Mouse (Mus musculus): ENCODE results near the gene Plekhh2. TPM values are rescaled to one million over a fixed set of nuclear protein-coding genes. Genes with fewer than 3 reads are reported as not detected.

Plekhh2 gene
- total and polyA plus RNA-seq, 3 experiments = 1.4 to 2.0 (median 1.7) TPM

DNA sequence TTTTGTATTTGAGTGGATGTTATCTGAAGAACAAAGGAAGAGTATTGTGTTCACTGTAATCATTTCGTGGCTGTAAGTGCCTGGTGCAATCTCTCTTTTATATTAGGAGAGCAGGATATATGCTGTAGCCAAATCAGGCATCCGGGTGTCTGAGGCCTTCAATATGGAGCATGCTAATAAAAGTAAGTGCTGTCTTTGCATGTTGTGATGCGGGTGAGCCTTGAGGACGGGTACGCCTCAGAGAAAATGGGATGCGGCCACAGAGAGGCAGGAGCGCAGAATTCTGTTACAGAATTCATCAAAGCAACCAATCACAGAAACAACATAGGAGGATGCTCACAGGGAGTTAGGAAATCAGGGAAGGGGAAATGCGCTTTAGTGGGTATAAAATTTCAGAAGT lies 58.1 kb downstream of the Plekhh2 start:
- Histone ChIP-seq H3K27ac (no peak overlapping the region), H3K9ac (ENCODE audit: low read depth, low read length) (no peak overlapping the region), H3K36me3 (ENCODE audit: control insufficient read depth, insufficient read depth, low read length) (no peaks in the 10 kb centered on the region), H3K79me2 (replicated peaks; ENCODE audit: control insufficient read depth, insufficient read depth, low read length) (no peaks in the 10 kb centered on the region), H3K4me1 (ENCODE audit: control insufficient read depth, insufficient read depth, low read length) (no peaks in the 10 kb centered on the region), H3K27me3 (ENCODE audit: control insufficient read depth, insufficient read depth, low read length) (no peaks in the 10 kb centered on the region), H3K4me3 (no peak overlapping the region)
- no peak for DNase-seq
- TF ChIP-seq CTCF (IDR thresholded peaks at IDR 0.05) (no peak), POLR2A (IDR thresholded peaks at IDR 0.05; ENCODE audit: insufficient read depth, low read depth, low read length) (no peak), EP300 (IDR thresholded peaks at IDR 0.05; ENCODE audit: insufficient read depth, low read depth, low read length) (no peak)
- whole genome bisulfite sequencing = 73% methylated on average over 8 of the region's 8 CpGs
- intact Hi-C loops (cut with DNase I) = no loop called here

GRCm38 (mm10) chr17:84571629-84572028 lies 59.9 kb downstream of the Plekhh2 start:
- Histone ChIP-seq H3K4me3 (no peak overlapping the region), H3K4me1 (ENCODE audit: control insufficient read depth, insufficient read depth, low read length) (peaks cover 2% of the 10 kb centered on the region; the same call in 1 of the 2 replicates), H3K36me3 (ENCODE audit: control insufficient read depth, insufficient read depth, low read length) (no peaks in the 10 kb centered on the region), H3K9ac (ENCODE audit: low read depth, low read length) (no peak overlapping the region), H3K27me3 (ENCODE audit: control insufficient read depth, insufficient read depth, low read length) (no peaks in the 10 kb centered on the region), H3K79me2 (replicated peaks; ENCODE audit: control insufficient read depth, insufficient read depth, low read length) (no peaks in the 10 kb centered on the region), H3K27ac (no peak overlapping the region)
- WGBS = 83% methylated on average over 18 of the region's 18 CpGs
- intact Hi-C loops (cut with DNase I) = no loop called here
- DNase-seq = no peak
- TF ChIP-seq POLR2A (IDR thresholded peaks at IDR 0.05; ENCODE audit: insufficient read depth, low read depth, low read length) (no peak), CTCF (IDR thresholded peaks at IDR 0.05) (no peak)

DNA sequence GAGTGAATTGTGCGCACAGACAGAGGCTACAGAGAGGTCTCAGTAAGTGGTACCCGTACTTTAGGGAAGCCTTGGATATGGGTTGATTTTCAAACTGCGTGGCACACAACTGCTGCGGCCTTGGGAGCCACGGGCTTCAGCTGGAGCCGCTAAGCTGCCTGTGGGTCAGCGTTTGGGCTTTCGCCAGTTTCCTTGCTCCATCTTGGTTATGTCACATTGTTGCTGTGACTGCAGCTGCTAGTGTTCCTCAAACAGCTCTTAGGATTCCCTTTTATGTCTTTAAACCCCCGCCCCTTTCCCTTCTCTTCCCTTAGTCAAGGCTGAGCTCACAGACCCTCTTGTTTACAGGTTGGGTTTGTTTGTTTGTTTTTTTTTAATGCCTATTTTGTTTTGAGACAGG lies 61.6 kb downstream of the Plekhh2 start:
- H3K9ac ChIP-seq (ENCODE audit: low read depth, low read length) = no peak overlapping the region
- 89% methylated on average over 9 of the region's 9 CpGs for WGBS
- TF ChIP-seq POLR2A (IDR thresholded peaks at IDR 0.05; ENCODE audit: insufficient read depth, low read depth, low read length) = no peak
- no peak for TF ChIP-seq EP300 (IDR thresholded peaks at IDR 0.05; ENCODE audit: insufficient read depth, low read depth, low read length)
- TF ChIP-seq CTCF (IDR thresholded peaks at IDR 0.05) = no peak

DNA sequence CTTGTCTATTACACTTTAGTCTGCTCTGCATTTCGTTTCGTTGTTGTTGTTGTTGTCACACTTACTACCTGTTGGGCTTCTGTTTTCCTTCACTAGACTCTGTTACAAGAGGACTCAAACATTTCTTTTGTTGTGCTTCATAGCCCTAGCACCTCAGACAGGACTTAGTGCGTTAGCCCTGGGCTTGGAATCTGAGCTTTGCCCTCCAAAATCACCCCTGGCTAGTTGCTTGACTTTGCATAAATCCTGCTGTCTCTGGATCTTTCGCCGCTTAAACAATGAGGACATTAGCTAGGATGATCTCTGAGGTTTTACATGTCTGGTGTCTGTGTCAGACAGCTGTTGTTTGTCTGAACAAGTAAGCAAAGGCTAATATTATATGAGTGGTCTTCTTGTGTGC lies 62.2 kb downstream of the Plekhh2 start:
- no peak for DNase-seq
- no peaks in the 10 kb centered on the region for H3K36me3 ChIP-seq (ENCODE audit: control insufficient read depth, insufficient read depth, low read length)
- whole genome bisulfite sequencing = 92% methylated on average over 5 of the region's 5 CpGs
- TF ChIP-seq POLR2A (IDR thresholded peaks at IDR 0.05; ENCODE audit: insufficient read depth, low read depth, low read length) (no peak), EP300 (IDR thresholded peaks at IDR 0.05; ENCODE audit: insufficient read depth, low read depth, low read length) (no peak), CTCF (IDR thresholded peaks at IDR 0.05) (no peak)
- no peak overlapping the region for H3K9ac ChIP-seq (ENCODE audit: low read depth, low read length)
- no peaks in the 10 kb centered on the region for H3K79me2 ChIP-seq (replicated peaks; ENCODE audit: control insufficient read depth, insufficient read depth, low read length)
- H3K4me3 ChIP-seq = no peak overlapping the region
- intact Hi-C loops (cut with DNase I) = no loop called here
- H3K4me1 ChIP-seq (ENCODE audit: control insufficient read depth, insufficient read depth, low read length) = peaks cover 3% of the 10 kb centered on the region; the same call in 1 of the 2 replicates
- no peak overlapping the region for H3K27ac ChIP-seq
- H3K27me3 ChIP-seq (ENCODE audit: control insufficient read depth, insufficient read depth, low read length) = no peaks in the 10 kb centered on the region

More for the DNA sequence above, 61.6 kb downstream of the Plekhh2 start:
- no peaks in the 10 kb centered on the region for H3K27me3 ChIP-seq (ENCODE audit: control insufficient read depth, insufficient read depth, low read length)
- no peaks in the 10 kb centered on the region for H3K36me3 ChIP-seq (ENCODE audit: control insufficient read depth, insufficient read depth, low read length)
- H3K27ac ChIP-seq = no peak overlapping the region
- no peak for DNase-seq
- intact Hi-C loops (cut with DNase I) = no loop called here
- H3K4me3 ChIP-seq = no peak overlapping the region
- H3K4me1 ChIP-seq (ENCODE audit: control insufficient read depth, insufficient read depth, low read length) = peaks cover 2% of the 10 kb centered on the region; the same call in 1 of the 2 replicates
- H3K79me2 ChIP-seq (replicated peaks; ENCODE audit: control insufficient read depth, insufficient read depth, low read length) = no peaks in the 10 kb centered on the region

GRCm38 (mm10) chr17:84575108-84575507 lies 63.4 kb downstream of the Plekhh2 start:
- intact Hi-C loops (cut with DNase I) = loop anchor here (5.0 kb wide), 1 partner anchor 38 kb away; no protein-coding TSS in a partner anchor
- no peaks in the 10 kb centered on the region for H3K79me2 ChIP-seq (replicated peaks; ENCODE audit: control insufficient read depth, insufficient read depth, low read length)
- H3K27ac ChIP-seq = no peak overlapping the region
- H3K4me3 ChIP-seq = no peak overlapping the region
- H3K4me1 ChIP-seq (ENCODE audit: control insufficient read depth, insufficient read depth, low read length) = peaks cover 8% of the 10 kb centered on the region; the same call in 1 of the 2 replicates
- WGBS = 48% methylated on average over 5 of the region's 5 CpGs
- TF ChIP-seq POLR2A (IDR thresholded peaks at IDR 0.05; ENCODE audit: insufficient read depth, low read depth, low read length) = no peak
- no peak for TF ChIP-seq CTCF (IDR thresholded peaks at IDR 0.05)
- TF ChIP-seq EP300 (IDR thresholded peaks at IDR 0.05; ENCODE audit: insufficient read depth, low read depth, low read length) = no peak
- no peak overlapping the region for H3K9ac ChIP-seq (ENCODE audit: low read depth, low read length)
- no peak for DNase-seq
- H3K27me3 ChIP-seq (ENCODE audit: control insufficient read depth, insufficient read depth, low read length) = no peaks in the 10 kb centered on the region
- no peaks in the 10 kb centered on the region for H3K36me3 ChIP-seq (ENCODE audit: control insufficient read depth, insufficient read depth, low read length)

DNA sequence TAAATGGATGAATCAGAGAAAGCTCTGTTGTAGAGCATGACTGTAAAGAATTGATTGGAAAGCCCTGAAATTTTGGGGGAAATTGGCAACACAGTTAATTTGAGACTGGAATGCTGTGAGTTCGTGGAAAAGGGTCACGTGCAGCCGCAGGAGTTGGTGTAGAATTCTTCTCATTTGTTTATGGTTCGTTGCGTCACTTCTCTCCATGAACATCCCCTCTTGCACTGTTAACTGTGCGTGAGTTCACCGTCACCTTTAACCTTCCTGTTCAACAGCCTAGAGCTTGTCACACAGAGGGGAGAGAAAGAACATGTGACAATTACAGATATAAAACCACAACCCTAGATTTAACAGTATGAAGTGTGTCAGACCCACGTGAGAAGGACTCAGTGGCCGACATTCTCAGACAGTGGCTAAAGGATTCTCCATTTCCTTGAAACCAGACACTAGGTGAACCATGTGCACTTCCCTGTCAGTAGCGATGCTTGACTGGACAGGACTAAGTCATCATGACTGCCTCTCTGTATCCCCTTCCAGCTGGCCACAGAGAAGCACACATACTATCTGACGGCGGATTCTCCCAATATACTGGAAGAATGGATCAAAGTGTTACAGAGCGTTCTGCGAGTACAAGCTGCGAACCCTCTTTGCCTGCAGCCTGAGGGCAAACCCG lies 65.1 kb downstream of the Plekhh2 start:
- no peak for DNase-seq
- WGBS = 87% methylated on average over 16 of the region's 16 CpGs

More for the DNA sequence above, 65.1 kb downstream of the Plekhh2 start:
- Histone ChIP-seq H3K9ac (ENCODE audit: low read depth, low read length) (no peak overlapping the region), H3K27ac (no peak overlapping the region), H3K79me2 (replicated peaks; ENCODE audit: control insufficient read depth, insufficient read depth, low read length) (no peaks in the 10 kb centered on the region), H3K36me3 (ENCODE audit: control insufficient read depth, insufficient read depth, low read length) (no peaks in the 10 kb centered on the region), H3K27me3 (ENCODE audit: control insufficient read depth, insufficient read depth, low read length) (no peaks in the 10 kb centered on the region), H3K4me3 (no peak overlapping the region), H3K4me1 (ENCODE audit: control insufficient read depth, insufficient read depth, low read length) (peaks cover 8% of the 10 kb centered on the region; the same call in 1 of the 2 replicates)
- TF ChIP-seq EP300 (IDR thresholded peaks at IDR 0.05; ENCODE audit: insufficient read depth, low read depth, low read length) (no peak), CTCF (IDR thresholded peaks at IDR 0.05) (no peak), POLR2A (IDR thresholded peaks at IDR 0.05; ENCODE audit: insufficient read depth, low read depth, low read length) (no peak)
- intact Hi-C loops (cut with DNase I) = loop anchor here (5.0 kb wide), 1 partner anchor 39 kb away; no protein-coding TSS in a partner anchor

All from heart, adult 2 months (tissue).